Mouse (Mus musculus): ENCODE data around the gene Pgr.

The Pgr gene

GRCm38 (mm10) chr9:8899616-8900202 lies at the start of gene Pgr:
TSS of gene Pgr (plus strand) at chr9:8899833.
- DNase-seq (ENCODE audit: low read depth in 1 of 2, low spot score in 2 of 2) = no peak

GRCm38 (mm10) chr9:8857455-8857854 lies 42.2 kb upstream of the Pgr start:
- DNase-seq (ENCODE audit: low read depth in 1 of 2, low spot score in 2 of 2) = no peak

- no peak for DNase-seq (ENCODE audit: low read depth in 1 of 2, low spot score in 2 of 2)
These were observed 31.1 kb upstream of the Pgr start for GRCm38 (mm10) chr9:8868511-8868910.

GRCm38 (mm10) chr9:8895205-8895604 lies 4.4 kb upstream of the Pgr start:
- no peak for DNase-seq (ENCODE audit: low read depth in 1 of 2, low spot score in 2 of 2)

GRCm38 (mm10) chr9:8900203-8901012 lies 775 bp downstream of the Pgr start:
- DNase-seq (ENCODE audit: low read depth in 1 of 2, low spot score in 2 of 2) = no peak

- DNase-seq (ENCODE audit: low read depth in 1 of 2, low spot score in 2 of 2) = no peak
These were observed 1.5 kb downstream of the Pgr start for GRCm38 (mm10) chr9:8901013-8901646.

- DNase-seq (ENCODE audit: low read depth in 1 of 2, low spot score in 2 of 2) = no peak
These were observed 2.1 kb downstream of the Pgr start for GRCm38 (mm10) chr9:8901647-8902131.

- DNase-seq (ENCODE audit: low read depth in 1 of 2, low spot score in 2 of 2) = no peak
These were observed 2.6 kb downstream of the Pgr start for GRCm38 (mm10) chr9:8902277-8902676.

GRCm38 (mm10) chr9:8927561-8927960 lies 27.9 kb downstream of the Pgr start:
- DNase-seq (ENCODE audit: low read depth in 1 of 2, low spot score in 2 of 2) = no peak

- no peak for DNase-seq (ENCODE audit: low read depth in 1 of 2, low spot score in 2 of 2)
These were observed 38.1 kb downstream of the Pgr start for GRCm38 (mm10) chr9:8937753-8938152.

GRCm38 (mm10) chr9:8953306-8953705 lies 53.7 kb downstream of the Pgr start:
- no peak for DNase-seq (ENCODE audit: low read depth in 1 of 2, low spot score in 2 of 2)

GRCm38 (mm10) chr9:8964512-8965133 lies 65.0 kb downstream of the Pgr start:
- no peak for DNase-seq (ENCODE audit: low read depth in 1 of 2, low spot score in 2 of 2)

GRCm38 (mm10) chr9:8970240-8970639 lies 70.6 kb downstream of the Pgr start:
- DNase-seq (ENCODE audit: low read depth in 1 of 2, low spot score in 2 of 2) = no peak

GRCm38 (mm10) chr9:8971491-8971890 lies 71.9 kb downstream of the Pgr start, which contains the start of gene Gm16485:
TSS of gene Gm16485 (plus strand) at chr9:8971791.
- no peak for DNase-seq (ENCODE audit: low read depth in 1 of 2, low spot score in 2 of 2)

GRCm38 (mm10) chr9:8977775-8978174 lies 78.1 kb downstream of the Pgr start:
- DNase-seq (ENCODE audit: low read depth in 1 of 2, low spot score in 2 of 2) = no peak

GRCm38 (mm10) chr9:8982315-8982714 lies 82.7 kb downstream of the Pgr start:
- no peak for DNase-seq (ENCODE audit: low read depth in 1 of 2, low spot score in 2 of 2)

GRCm38 (mm10) chr9:8996494-8996893 lies 96.9 kb downstream of the Pgr start:
- DNase-seq (ENCODE audit: low read depth in 1 of 2, low spot score in 2 of 2) = no peak

- DNase-seq (ENCODE audit: low read depth in 1 of 2, low spot score in 2 of 2) = no peak
These were observed 101.5 kb downstream of the Pgr start for GRCm38 (mm10) chr9:9001170-9001569.

- DNase-seq (ENCODE audit: low read depth in 1 of 2, low spot score in 2 of 2) = no peak
These were observed 115.5 kb downstream of the Pgr start for GRCm38 (mm10) chr9:9015108-9015507.
